Mouse (Mus musculus) olfactory bulb, adult 2 months (tissue): ENCODE measurements around the gene Usp18.

ENCODE experiments used
- CTCF ChIP-seq: fragments of 200-500 bp; IDR thresholded peaks from 2 replicates; pipeline ENCODE4 v1.5.1; 2012; ENCODE audit warnings: low read depth, mild to moderate bottlenecking, low read length, moderate library complexity; ENCODE audit not compliant: insufficient read depth
- POLR2A ChIP-seq: fragments of 200-500 bp; IDR thresholded peaks from 2 replicates; pipeline ENCODE4 v1.6.1; 2012; ENCODE audit warnings: mild to moderate bottlenecking, low read depth, low read length, moderate library complexity; ENCODE audit not compliant: insufficient read depth

DNA sequence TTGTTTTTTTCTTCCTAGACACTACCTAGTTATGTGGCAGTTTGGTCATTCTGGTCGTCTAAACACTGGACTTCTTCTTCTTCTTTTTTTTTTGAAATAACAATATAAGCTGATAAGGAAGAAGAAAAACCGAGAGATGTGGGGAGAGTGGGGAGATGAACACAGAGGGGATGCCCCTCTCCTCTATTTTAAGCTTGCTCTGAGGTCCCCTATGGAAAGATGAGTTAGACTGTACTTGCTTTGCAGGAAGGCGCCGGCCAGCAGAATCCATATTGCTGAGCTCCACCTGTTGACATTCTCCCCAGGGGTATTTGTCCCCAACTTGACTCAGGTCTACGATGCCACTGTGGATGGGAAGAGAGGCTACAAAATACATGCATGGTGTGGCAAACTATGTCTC is 21.6 kb upstream of the Usp18 start:
- TF ChIP-seq POLR2A = no peak
- TF ChIP-seq CTCF = no peak
